Mouse (Mus musculus): Measurements from ENCODE around the gene Eif2b4. TPM values are rescaled to one million over a fixed set of nuclear protein-coding genes. Genes with fewer than 3 reads are reported as not detected.

The Eif2b4 gene
- polyA plus RNA-seq, 1 experiment from 2014 or later, result 52.3 TPM

- ATAC-seq (ENCODE audit: extremely low read depth, insufficient number of reproducible peaks, low FRiP score, low TSS enrichment), result no peak
- no peak overlapping the region for H3K27ac ChIP-seq (replicated peaks)
- H3K4me3 ChIP-seq, result peak overlapping the region; percentile 45
- no peak overlapping the region for H3K9ac ChIP-seq
- H3K4me2 ChIP-seq, result peak overlapping the region; percentile 69
- H3K27me3 ChIP-seq (replicated peaks), result peaks cover 65% of the 10 kb centered on the region
- H3K36me3 ChIP-seq, result peaks cover 23% of the 10 kb centered on the region
- no peaks in the 10 kb centered on the region for H3K9me3 ChIP-seq
- WGBS, result 6% methylated on average over 9 of the region's 9 CpGs
- H3K4me1 ChIP-seq, result peaks cover 28% of the 10 kb centered on the region
Observed at GRCm38 (mm10) chr5:31138968-31139425, 54.2 kb downstream of the Eif2b4 start.

- H3K4me2 ChIP-seq, result peak within 1 kb of the TSS; percentile 69
- H3K4me1 ChIP-seq, result peaks cover 28% of the 10 kb centered on the region
- 2% methylated on average over 52 of the region's 52 CpGs for WGBS
- no peak within 1 kb of the TSS for H3K27ac ChIP-seq (replicated peaks)
- peaks cover 71% of the 10 kb centered on the region for H3K27me3 ChIP-seq (replicated peaks)
- ATAC-seq (ENCODE audit: extremely low read depth, insufficient number of reproducible peaks, low FRiP score, low TSS enrichment), result no peak; the same call in 1 of the 2 replicates
- H3K9ac ChIP-seq, result peak within 1 kb of the TSS; percentile 8
- H3K9me3 ChIP-seq, result no peaks in the 10 kb centered on the region
- H3K36me3 ChIP-seq, result peaks cover 17% of the 10 kb centered on the region
- peak within 1 kb of the TSS; percentile 45 for H3K4me3 ChIP-seq
Observed at GRCm38 (mm10) chr5:31138241-31138967, 54.8 kb downstream of the Eif2b4 start, which contains the start of gene Ucn. Gene Ucn, minus strand, starts transcription at chr5:31138829.

GRCm38 (mm10) chr5:31137658-31138057 is 55.6 kb downstream of the Eif2b4 start:
- peak overlapping the region; percentile 69 for H3K4me2 ChIP-seq
- H3K4me1 ChIP-seq, result peaks cover 28% of the 10 kb centered on the region
- no peak overlapping the region; the same call in 1 of the 2 replicates for H3K9ac ChIP-seq
- H3K9me3 ChIP-seq, result no peaks in the 10 kb centered on the region
- peak overlapping the region; percentile 45 for H3K4me3 ChIP-seq
- H3K36me3 ChIP-seq, result peaks cover 13% of the 10 kb centered on the region
- H3K27me3 ChIP-seq (replicated peaks), result peaks cover 74% of the 10 kb centered on the region
- 1% methylated on average over 13 of the region's 13 CpGs for WGBS
- no peak for ATAC-seq (ENCODE audit: extremely low read depth, insufficient number of reproducible peaks, low FRiP score, low TSS enrichment)
- H3K27ac ChIP-seq (replicated peaks), result no peak overlapping the region

Other genes starting within 250 kb of the Eif2b4 start
- gene Cgref1, start 247.8 kb downstream of the Eif2b4 start, polyA plus RNA-seq (2015; fragmentation: Nextera tagmentation; extraction: Ambion mirVana), result 3.9 and 4.7 TPM in 2 replicates
- 79.6 and 90.0 TPM in 2 replicates for gene Preb, start 233.1 kb downstream of the Eif2b4 start, polyA plus RNA-seq (2015; fragmentation: Nextera tagmentation; extraction: Ambion mirVana)
- 0.06 and 0.16 TPM in 2 replicates for gene Tcf23, start 224.8 kb downstream of the Eif2b4 start, polyA plus RNA-seq (2015; fragmentation: Nextera tagmentation; extraction: Ambion mirVana)
- gene Atraid, start 145.1 kb downstream of the Eif2b4 start, polyA plus RNA-seq (2015; fragmentation: Nextera tagmentation; extraction: Ambion mirVana), result 119 and 124 TPM in 2 replicates
- gene Slc5a6, start 144.5 kb downstream of the Eif2b4 start, polyA plus RNA-seq (2015; fragmentation: Nextera tagmentation; extraction: Ambion mirVana), result 6.9 and 7.2 TPM in 2 replicates
- gene Cad, start 138.7 kb downstream of the Eif2b4 start, polyA plus RNA-seq (2015; fragmentation: Nextera tagmentation; extraction: Ambion mirVana), result 17.8 and 20.9 TPM in 2 replicates
- not detected in 2 replicates for gene Dnajc5g, start 87.1 kb downstream of the Eif2b4 start, polyA plus RNA-seq (2015; fragmentation: Nextera tagmentation; extraction: Ambion mirVana)
- 0.21 and 0.69 TPM in 2 replicates for gene Slc30a3, start 85.2 kb downstream of the Eif2b4 start, polyA plus RNA-seq (2015; fragmentation: Nextera tagmentation; extraction: Ambion mirVana)
- gene Trim54, start 76.7 kb downstream of the Eif2b4 start, polyA plus RNA-seq (2015; fragmentation: Nextera tagmentation; extraction: Ambion mirVana), result 10.7 and 13.9 TPM in 2 replicates
- gene Ucn, start 54.6 kb downstream of the Eif2b4 start, polyA plus RNA-seq (2015; fragmentation: Nextera tagmentation; extraction: Ambion mirVana), result 0.45 TPM in 1 of 2 replicates, not detected in the other
- gene Mpv17, start 39.2 kb downstream of the Eif2b4 start, polyA plus RNA-seq (2015; fragmentation: Nextera tagmentation; extraction: Ambion mirVana), result 68.0 and 89.4 TPM in 2 replicates
- gene Gm29609, start 13.5 kb downstream of the Eif2b4 start, polyA plus RNA-seq (2015; fragmentation: Nextera tagmentation; extraction: Ambion mirVana), result 0.46 and 2.6 TPM in 2 replicates
- gene Gtf3c2, start 13.3 kb downstream of the Eif2b4 start, polyA plus RNA-seq (2015; fragmentation: Nextera tagmentation; extraction: Ambion mirVana), result 45.3 and 47.8 TPM in 2 replicates
- gene Snx17, start 203 bp downstream of the Eif2b4 start, polyA plus RNA-seq (2015; fragmentation: Nextera tagmentation; extraction: Ambion mirVana), result 112 and 116 TPM in 2 replicates
- 7.3 and 7.5 TPM in 2 replicates for gene Zfp513, start 8.9 kb upstream of the Eif2b4 start, polyA plus RNA-seq (2015; fragmentation: Nextera tagmentation; extraction: Ambion mirVana)
- 101 and 107 TPM in 2 replicates for gene Ppm1g, start 27.3 kb upstream of the Eif2b4 start, polyA plus RNA-seq (2015; fragmentation: Nextera tagmentation; extraction: Ambion mirVana)
- gene Nrbp1, start 47.4 kb upstream of the Eif2b4 start, polyA plus RNA-seq (2015; fragmentation: Nextera tagmentation; extraction: Ambion mirVana), result 124 and 132 TPM in 2 replicates
- 0.68 TPM in 1 of 2 replicates, not detected in the other for gene Gm9970, start 47.8 kb upstream of the Eif2b4 start, polyA plus RNA-seq (2015; fragmentation: Nextera tagmentation; extraction: Ambion mirVana)
- 6.0 and 7.4 TPM in 2 replicates for gene Krtcap3, start 58.3 kb upstream of the Eif2b4 start, polyA plus RNA-seq (2015; fragmentation: Nextera tagmentation; extraction: Ambion mirVana)
- 21.8 and 22.6 TPM in 2 replicates for gene Ift172, start 97.7 kb upstream of the Eif2b4 start, polyA plus RNA-seq (2015; fragmentation: Nextera tagmentation; extraction: Ambion mirVana)
- gene Fndc4, start 102.7 kb upstream of the Eif2b4 start, polyA plus RNA-seq (2015; fragmentation: Nextera tagmentation; extraction: Ambion mirVana), result 22.4 and 22.6 TPM in 2 replicates
- gene Gckr, start 104.0 kb upstream of the Eif2b4 start, polyA plus RNA-seq (2015; fragmentation: Nextera tagmentation; extraction: Ambion mirVana), result 0.36 and 0.56 TPM in 2 replicates